Mouse (Mus musculus) kidney, adult 2 months (tissue): ENCODE results near the gene Iba57.

Source experiments
- CTCF ChIP-seq: fragments of 200-500 bp; conservative IDR thresholded peaks from 2 replicates; pipeline ENCODE4 v1.5.1; 2011; ENCODE audit warnings: low read depth, mild to moderate bottlenecking, control low read depth, low read length, moderate library complexity, mixed read lengths; ENCODE audit not compliant: insufficient read depth, insufficient read length
- POLR2A ChIP-seq: fragments of 200-500 bp; IDR thresholded peaks from one replicate; pipeline ENCODE4 v1.6.1; 2011; ENCODE audit warnings: low read depth, low read length, control low read depth

DNA sequence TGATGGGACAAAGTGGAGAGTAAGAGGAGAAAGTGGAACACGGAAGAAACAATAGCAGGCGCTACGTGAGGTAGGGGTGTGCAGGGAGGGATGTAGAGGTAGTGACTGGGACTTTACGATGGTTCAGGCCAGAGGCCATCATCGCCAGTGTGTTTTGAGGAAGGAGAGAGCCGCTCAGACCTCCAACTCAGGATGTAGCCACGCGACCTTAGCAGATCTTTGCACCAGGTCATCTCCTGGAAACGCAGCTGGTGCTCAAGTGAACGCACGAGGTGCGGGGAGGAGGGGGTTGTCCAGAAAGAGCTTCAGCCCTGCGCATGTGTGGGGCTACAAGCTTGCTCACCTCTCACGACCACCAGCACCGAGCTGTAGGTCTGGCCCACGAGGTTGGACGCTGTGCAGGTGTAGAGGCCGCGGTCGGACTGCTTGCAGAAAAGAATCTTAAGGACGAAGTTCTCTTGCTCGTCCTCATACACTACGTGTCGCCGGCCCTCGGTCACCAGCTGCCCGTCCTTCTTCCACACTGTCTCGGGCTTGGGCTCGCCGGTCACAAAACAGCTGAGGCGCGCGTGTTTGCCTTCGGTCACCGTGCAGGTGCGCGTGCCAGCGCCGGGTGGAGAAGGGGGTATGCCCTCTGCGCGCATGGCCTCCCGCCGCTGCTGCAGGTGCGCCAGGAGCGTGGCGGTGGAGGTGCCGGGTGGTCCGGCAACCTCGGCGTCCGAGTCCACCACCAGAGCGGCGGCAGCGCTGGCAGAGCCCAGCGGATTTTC, 28.3 kb downstream of the Iba57 start:
- TF ChIP-seq CTCF: no peak
- no peak for TF ChIP-seq POLR2A
